Mouse (Mus musculus): ENCODE measurements around the gene Naga.
"Not testable (repeated sequence)": the region's sequence is repeated elsewhere in the genome, so short reads cannot be mapped to it uniquely, and the experiment has no call there.

GRCm38 (mm10) chr15:82364561-82364960 is 25.8 kb upstream of the Naga start:
- TF ChIP-seq POLR2A (IDR thresholded peaks at IDR 0.05; ENCODE audit: extremely low read depth, insufficient read depth, low read length); CTCF (IDR thresholded peaks at IDR 0.05; ENCODE audit: low read depth, low read length): not testable (repeated sequence)
